Mouse (Mus musculus) limb, embryonic 14.5 days (tissue): Measurements from ENCODE around the gene Gm20388. TPM values are rescaled to one million over a fixed set of nuclear protein-coding genes. Genes with fewer than 3 reads are reported as not detected.

Experiments
- ATAC-seq: fragments of 200-750 bp; cut with Nextera tagmentation; 2 replicates; pipeline ENCODE4 v1.8.0; 2017; ENCODE audit warnings: low read depth, moderate number of reproducible peaks, moderate TSS enrichment; ENCODE audit not compliant: low FRiP score
- DNase-seq: peaks from one replicate; pipeline ENCODE4 v3.0.0-alpha.2; 2015; ENCODE audit warnings: low spot score
- H3K27ac ChIP-seq: fragments of 300-500 bp; sonication (generic); replicated peaks from 2 replicates; pipeline ENCODE4 v1.5.1; 2014; ENCODE audit warnings: low read depth, mild to moderate bottlenecking, low read length, moderate library complexity, mixed read lengths
- H3K27me3 ChIP-seq: fragments of 300-500 bp; sonication (generic); 2 replicates; pipeline ENCODE4 v1.6.1; 2014; ENCODE audit warnings: low read length, mixed read lengths; ENCODE audit not compliant: control insufficient read depth, insufficient read depth
- H3K36me3 ChIP-seq: fragments of 300-500 bp; sonication (generic); 2 replicates; pipeline ENCODE4 v1.6.1; 2014; ENCODE audit warnings: mild to moderate bottlenecking, low read length, moderate library complexity, mixed read lengths; ENCODE audit not compliant: control insufficient read depth, insufficient read depth
- H3K4me1 ChIP-seq: fragments of 300-500 bp; sonication (generic); 2 replicates; pipeline ENCODE4 v1.6.1; 2014; ENCODE audit warnings: antibody characterized with exemption, low read length, mixed read lengths; ENCODE audit not compliant: control insufficient read depth, insufficient read depth
- H3K4me2 ChIP-seq: fragments of 300-500 bp; sonication (generic); replicated peaks from 2 replicates; pipeline ENCODE4 v1.6.1; 2014; ENCODE audit warnings: low read depth, mild to moderate bottlenecking, low read length, moderate library complexity; ENCODE audit not compliant: severe bottlenecking
- H3K4me3 ChIP-seq: fragments of 300-500 bp; sonication (generic); replicated peaks from 2 replicates; pipeline ENCODE4 v1.5.1; 2014; ENCODE audit warnings: low read length
- H3K9ac ChIP-seq: fragments of 300-500 bp; sonication (generic); 2 replicates; pipeline ENCODE4 v1.6.1; 2014; ENCODE audit warnings: mild to moderate bottlenecking, low read depth, low read length, moderate library complexity; ENCODE audit not compliant: severe bottlenecking
- H3K9me3 ChIP-seq: fragments of 300-500 bp; sonication (generic); 2 replicates; pipeline ENCODE4 v1.6.1; 2016; ENCODE audit warnings: low read length; ENCODE audit not compliant: control insufficient read depth
- POLR2A ChIP-seq: fragments of 200-500 bp; IDR thresholded peaks from 2 replicates; pipeline ENCODE4 v1.8.0; 2012; ENCODE audit warnings: inconsistent platforms, mild to moderate bottlenecking, moderate library complexity, borderline replicate concordance; ENCODE audit not compliant: insufficient read depth, insufficient read length; ENCODE audit errors: extremely low read depth
- WGBS: fragments of 180-500 bp; shearing (Covaris S2); extraction: QIAGEN DNeasy Blood & Tissue Kit; methylation state at CpG from one replicate; pipeline ENCODE4 v1.1.7; 2014; 5-methylcytosine and 5-hydroxymethylcytosine counted together
- polyA plus RNA-seq, 2 experiments: library from polyadenylated mRNA; depleted of rRNA in 1 of 2; stranded (reverse) in 1 of 2; unstranded in 1 of 2; fragments of >200 nt; fragmentation: Nextera tagmentation in 1 of 2; extraction: Ambion mirVana in 1 of 2; gene quantifications; 2 replicates each; pipeline versions ENCODE4 v1.2.1 to v1.2.3; 2012 to 2014

Gm20388 gene
- polyA plus RNA-seq, 2 experiments, result 1.9 to 49.9 TPM

DNA sequence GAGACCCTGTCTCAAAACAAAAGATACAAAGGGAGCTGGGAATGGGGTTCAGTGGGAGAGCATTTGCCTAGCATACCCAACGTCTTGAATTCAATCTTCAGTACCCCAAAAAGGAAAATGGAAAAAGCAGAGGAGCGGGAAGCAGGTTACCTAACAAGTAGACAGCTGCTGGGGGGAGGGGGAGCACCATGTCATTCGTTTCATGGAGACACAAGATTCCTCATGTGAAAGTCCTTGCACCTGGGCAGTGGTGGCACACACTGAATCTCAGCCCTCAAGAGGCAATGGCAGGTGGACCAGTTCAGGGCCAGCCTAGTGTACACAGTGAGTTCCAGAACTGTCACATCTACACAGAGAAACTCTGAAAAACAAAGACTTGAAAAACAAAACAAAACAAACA, 3946.7 kb downstream of the Gm20388 start:
- 0 out of 2 replicates have a peak, but pooled peaks cover 4% of the 10 kb centered on the region for H3K4me1 ChIP-seq
- no peaks in the 10 kb centered on the region for H3K9me3 ChIP-seq
- ATAC-seq (no peak), DNase-seq (no peak)
- no peak overlapping the region for H3K27ac ChIP-seq
- no peaks in the 10 kb centered on the region; the same call in 1 of the 2 replicates for H3K27me3 ChIP-seq
- H3K4me2 ChIP-seq, result no peak overlapping the region
- H3K36me3 ChIP-seq, result no peaks in the 10 kb centered on the region
- TF ChIP-seq POLR2A, result no peak
- H3K4me3 ChIP-seq, result no peak overlapping the region
- 68% methylated on average over 3 of the region's 3 CpGs for WGBS
- H3K9ac ChIP-seq, result no peak overlapping the region

DNA sequence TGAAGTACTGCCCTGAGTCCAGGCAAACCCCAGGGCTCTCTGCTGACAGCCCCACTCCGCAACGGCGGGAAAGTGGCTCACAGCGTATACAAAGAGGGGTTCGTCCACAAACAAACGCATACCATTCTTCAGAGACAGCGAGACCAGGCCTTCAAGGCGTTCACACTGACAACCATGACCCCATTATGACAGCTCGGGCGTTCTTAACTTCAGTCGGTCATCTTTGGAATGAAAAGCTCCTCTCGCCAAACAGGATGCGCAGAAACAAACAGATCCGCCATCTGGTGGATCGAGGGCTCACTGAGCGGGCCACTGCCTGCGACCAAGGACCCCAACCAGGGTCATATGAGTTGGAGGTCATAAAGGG, 3947.9 kb downstream of the Gm20388 start:
- under 1% methylated on average over 17 of the region's 17 CpGs for WGBS
- Histone ChIP-seq H3K4me2 (peak overlapping the region; percentile 85), H3K9ac (peak overlapping the region; percentile 64), H3K27ac (no peak overlapping the region), H3K9me3 (no peaks in the 10 kb centered on the region), H3K4me1 (0 out of 2 replicates have a peak, but pooled peaks cover 4% of the 10 kb centered on the region), H3K4me3 (peak overlapping the region; percentile 82), H3K27me3 (no peaks in the 10 kb centered on the region; the same call in 1 of the 2 replicates), H3K36me3 (no peaks in the 10 kb centered on the region)
- no peak for DNase-seq
- ATAC-seq, result no peak
- no peak for TF ChIP-seq POLR2A

DNA sequence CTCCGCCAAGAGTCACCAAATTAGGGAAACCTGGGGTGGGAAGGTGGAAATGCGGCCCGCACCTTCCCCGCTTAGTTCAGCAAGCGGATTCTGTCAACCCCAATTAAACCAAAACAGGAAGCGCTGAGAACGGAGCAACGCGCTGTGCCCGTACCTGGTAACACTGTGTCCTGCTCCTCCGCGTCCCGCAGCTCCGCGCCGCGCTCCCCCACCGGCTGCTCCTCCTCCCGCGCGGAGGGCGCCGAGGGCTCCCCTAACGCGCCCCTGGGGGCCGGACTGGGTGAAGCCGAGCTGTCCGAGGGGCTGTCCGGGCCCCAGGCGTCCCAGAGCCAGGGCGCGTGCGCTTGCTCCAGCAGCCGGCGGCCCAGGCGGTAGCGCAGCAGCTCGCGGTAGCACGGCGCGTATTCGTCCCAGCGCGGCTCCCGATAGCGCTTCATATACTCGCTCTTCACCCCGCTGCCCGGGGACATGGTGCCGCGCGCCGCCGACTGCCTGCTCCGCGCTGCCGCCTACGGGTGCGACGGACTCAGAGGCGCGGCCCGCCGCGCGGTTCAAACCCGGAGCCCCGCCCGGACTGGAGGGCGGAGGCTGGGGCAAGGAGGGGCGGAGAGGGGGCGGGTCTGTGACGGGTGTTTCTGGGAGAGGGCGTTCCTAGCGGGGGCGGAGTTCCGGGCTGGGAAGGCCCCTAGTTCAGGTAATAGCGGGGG, 3948.5 kb downstream of the Gm20388 start:
- Histone ChIP-seq H3K27me3 (no peaks in the 10 kb centered on the region; the same call in 1 of the 2 replicates), H3K4me3 (peak overlapping the region; percentile 82), H3K9me3 (no peaks in the 10 kb centered on the region), H3K27ac (no peak overlapping the region), H3K4me2 (peak overlapping the region; percentile 85), H3K36me3 (no peaks in the 10 kb centered on the region), H3K4me1 (0 out of 2 replicates have a peak, but pooled peaks cover 4% of the 10 kb centered on the region), H3K9ac (peak overlapping the region; percentile 64)
- WGBS, result under 1% methylated on average over 63 of the region's 79 CpGs
- ATAC-seq, result peak; percentile 98
- TF ChIP-seq POLR2A, result 0 out of 2 replicates have a peak, but pooled peaks have one; percentile 6
- peak; percentile 92 for DNase-seq

DNA sequence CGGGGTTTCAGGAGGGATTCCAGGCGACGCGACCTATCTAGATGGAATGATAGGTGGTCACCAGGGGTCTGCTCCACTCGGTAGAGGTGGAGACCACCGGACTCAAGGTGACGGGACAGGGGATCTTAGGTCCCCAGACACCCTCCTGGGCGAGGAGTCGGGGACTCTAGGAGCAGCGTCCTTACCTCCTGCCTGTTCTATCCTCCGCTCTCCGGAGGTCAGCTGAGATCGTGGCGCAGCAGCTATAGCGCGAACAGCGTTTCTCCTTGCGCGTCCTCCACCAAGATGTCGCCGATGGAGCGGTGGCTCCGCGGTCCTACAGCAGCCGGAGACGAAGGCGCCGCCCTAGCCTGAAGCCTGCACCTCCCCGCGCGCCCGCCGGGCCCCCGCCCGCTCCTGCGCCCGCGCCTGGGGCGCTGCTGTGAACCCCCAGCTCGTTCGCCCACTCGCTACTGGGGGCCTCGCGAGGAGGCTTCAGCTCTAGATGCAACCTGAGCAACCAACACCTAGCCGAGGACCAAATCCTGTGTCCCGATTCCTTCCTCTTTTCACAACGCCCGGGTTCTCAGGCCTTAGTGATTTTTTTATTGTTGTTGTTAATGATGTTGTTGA, 3949.1 kb downstream of the Gm20388 start, which contains the start of gene Ccsap:
TSS of gene Ccsap (minus strand) at position 562 of the 612 bp plus-strand sequence.
- Histone ChIP-seq H3K4me1 (0 out of 2 replicates have a peak, but pooled peaks cover 4% of the 10 kb centered on the region), H3K4me2 (peak within 1 kb of the TSS; percentile 85), H3K9ac (peak within 1 kb of the TSS; percentile 64), H3K36me3 (no peaks in the 10 kb centered on the region), H3K9me3 (no peaks in the 10 kb centered on the region), H3K27ac (no peak within 1 kb of the TSS), H3K4me3 (peak within 1 kb of the TSS; percentile 82), H3K27me3 (no peaks in the 10 kb centered on the region; the same call in 1 of the 2 replicates)
- ATAC-seq (peak; percentile 65), DNase-seq (peak; percentile 20)
- no peak for TF ChIP-seq POLR2A
- under 1% methylated on average over 45 of the region's 48 CpGs for WGBS

DNA sequence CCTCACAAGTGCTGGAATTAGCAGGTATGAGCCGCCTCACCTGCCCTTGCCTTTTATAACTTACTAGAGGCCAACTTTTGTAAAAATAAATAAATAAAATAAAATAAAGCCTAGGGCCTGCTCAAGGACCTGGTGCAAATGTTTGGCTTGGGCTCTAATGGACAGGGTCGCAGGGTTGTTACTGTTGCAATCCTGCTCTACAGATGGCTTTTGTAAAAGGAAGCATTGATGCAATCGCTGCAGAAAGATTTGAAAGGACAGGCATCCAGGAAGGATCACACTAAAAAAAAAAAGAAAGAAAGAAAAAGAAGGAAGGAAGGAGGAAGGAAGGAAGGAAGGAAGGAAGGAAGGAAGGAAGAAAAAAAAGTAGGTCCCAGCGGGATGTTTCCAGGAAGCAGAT, 3949.7 kb downstream of the Gm20388 start:
- H3K36me3 ChIP-seq, result no peaks in the 10 kb centered on the region
- H3K4me1 ChIP-seq, result 0 out of 2 replicates have a peak, but pooled peaks cover 4% of the 10 kb centered on the region
- H3K4me2 ChIP-seq, result peak overlapping the region; percentile 85
- no peak for DNase-seq
- H3K9ac ChIP-seq, result no peak overlapping the region; the same call in 1 of the 2 replicates
- ATAC-seq, result no peak
- no peak for TF ChIP-seq POLR2A
- no peaks in the 10 kb centered on the region; the same call in 1 of the 2 replicates for H3K27me3 ChIP-seq
- 73% methylated on average over 4 of the region's 4 CpGs for WGBS
- no peak overlapping the region for H3K27ac ChIP-seq
- peak overlapping the region; percentile 82 for H3K4me3 ChIP-seq
- H3K9me3 ChIP-seq, result no peaks in the 10 kb centered on the region
